Mouse (Mus musculus) MEL (cell line): Measurements from ENCODE around the gene Olfr726. TPM values are rescaled to one million over a fixed set of nuclear protein-coding genes. Genes with fewer than 3 reads are reported as not detected.

ENCODE experiments used
- DNase-seq: peaks from one replicate; pipeline ENCODE4 v3.0.0; 2011; ENCODE audit warnings: low read depth, low spot score
- H3K27ac ChIP-seq: 2 replicates; pipeline ENCODE4 v1.5.1; 2012; ENCODE audit warnings: low read depth, mild to moderate bottlenecking, control low read depth, low read length, moderate library complexity; ENCODE audit not compliant: control insufficient read depth
- H3K27me3 ChIP-seq, 2 experiments: fragments of 150-350 bp in 1 of 2; sonication (generic) in 1 of 2; 2 replicates each; pipeline ENCODE4 v1.6.1; 2012; ENCODE audit warnings: low read length in 2 of 2, mild to moderate bottlenecking in 2 of 2, improper control_type of control experiment in 1 of 2, moderate library complexity in 1 of 2; ENCODE audit not compliant: insufficient read depth in 2 of 2, control insufficient read depth in 1 of 2
- H3K36me3 ChIP-seq, 2 experiments: 2 replicates each; pipeline ENCODE4 v1.6.1; 2012 to 2014; ENCODE audit warnings: low read length in 2 of 2, improper control_type of control experiment in 1 of 2, inconsistent platforms in 1 of 2, mild to moderate bottlenecking in 1 of 2; ENCODE audit not compliant: insufficient read depth in 2 of 2, control insufficient read depth in 1 of 2
- H3K4me1 ChIP-seq, 2 experiments: fragments of 150-350 bp in 1 of 2; sonication (generic) in 1 of 2; 2 replicates each; pipeline ENCODE4 v1.6.1; 2012; ENCODE audit warnings: low read length in 2 of 2, improper control_type of control experiment in 1 of 2, mild to moderate bottlenecking in 1 of 2; ENCODE audit not compliant: insufficient read depth in 2 of 2, control insufficient read depth in 1 of 2
- H3K4me3 ChIP-seq, 2 experiments: fragments of 150-350 bp in 1 of 2; sonication (generic) in 1 of 2; 2 replicates each; pipeline ENCODE4 v1.5.1; 2012; ENCODE audit warnings: low read depth in 2 of 2, low read length in 2 of 2, mild to moderate bottlenecking in 2 of 2, moderate library complexity in 2 of 2, control low read depth in 1 of 2, improper control_type of control experiment in 1 of 2; ENCODE audit not compliant: control insufficient read depth in 1 of 2, insufficient read depth in 1 of 2
- H3K79me2 ChIP-seq: 2 replicates; pipeline ENCODE4 v1.6.1; 2012; ENCODE audit warnings: mild to moderate bottlenecking, low read length, moderate library complexity; ENCODE audit not compliant: control insufficient read depth, poor library complexity, insufficient read depth
- H3K9ac ChIP-seq: 2 replicates; pipeline ENCODE4 v1.6.1; 2012; ENCODE audit warnings: low read depth, mild to moderate bottlenecking, control low read depth, low read length, moderate library complexity; ENCODE audit not compliant: control insufficient read depth, poor library complexity, severe bottlenecking
- H3K9me3 ChIP-seq: fragments of 150-350 bp; sonication (generic); replicated peaks from 2 replicates; pipeline ENCODE4 v1.6.1; 2012; ENCODE audit warnings: mild to moderate bottlenecking, low read length, improper control_type of control experiment, moderate library complexity; ENCODE audit not compliant: insufficient read depth
- BHLHE40 ChIP-seq: IDR thresholded peaks from 2 replicates; pipeline ENCODE4 v1.6.1; 2012; ENCODE audit warnings: low read depth, mild to moderate bottlenecking, inconsistent platforms, low read length, improper control_type of control experiment, borderline replicate concordance
- CHD1 ChIP-seq: IDR thresholded peaks from 2 replicates; pipeline ENCODE4 v1.6.1; 2012; ENCODE audit warnings: low read depth, mild to moderate bottlenecking, inconsistent platforms, low read length, improper control_type of control experiment
- E2F4 ChIP-seq: IDR thresholded peaks from 2 replicates; pipeline ENCODE4 v1.6.1; 2011; ENCODE audit warnings: low read depth, low read length, improper control_type of control experiment, borderline replicate concordance
- ETS1 ChIP-seq: IDR thresholded peaks from 2 replicates; pipeline ENCODE4 v1.6.1; 2012; ENCODE audit warnings: low read depth, mild to moderate bottlenecking, inconsistent platforms, low read length, improper control_type of control experiment, moderate library complexity
- GATA1 ChIP-seq: IDR thresholded peaks from 2 replicates; pipeline ENCODE4 v1.6.1; 2011; ENCODE audit warnings: low read depth, low read length, improper control_type of control experiment
- HCFC1 ChIP-seq: IDR thresholded peaks from 2 replicates; pipeline ENCODE4 v1.6.1; 2012; ENCODE audit warnings: low read depth, mild to moderate bottlenecking, inconsistent platforms, low read length, improper control_type of control experiment, moderate library complexity
- MAFK ChIP-seq: IDR thresholded peaks from 2 replicates; pipeline ENCODE4 v1.6.1; 2011; ENCODE audit warnings: low read depth, mild to moderate bottlenecking, low read length, improper control_type of control experiment, borderline replicate concordance
- MAX ChIP-seq: IDR thresholded peaks from 2 replicates; pipeline ENCODE4 v1.6.1; 2011; ENCODE audit warnings: low read length, improper control_type of control experiment
- MXI1 ChIP-seq: IDR thresholded peaks from 2 replicates; pipeline ENCODE4 v1.6.1; 2011; ENCODE audit warnings: mild to moderate bottlenecking, low read depth, low read length, improper control_type of control experiment
- MYB ChIP-seq: IDR thresholded peaks from 2 replicates; pipeline ENCODE4 v1.6.1; 2011; ENCODE audit warnings: mild to moderate bottlenecking, low read depth, low read length, improper control_type of control experiment
- NRF1 ChIP-seq: IDR thresholded peaks from 2 replicates; pipeline ENCODE4 v1.6.1; 2014; ENCODE audit warnings: low read depth, mild to moderate bottlenecking, inconsistent platforms, low read length, improper control_type of control experiment, moderate library complexity; ENCODE audit not compliant: poor library complexity, insufficient read depth, severe bottlenecking
- POLR2AphosphoS2 ChIP-seq: IDR thresholded peaks from 2 replicates; pipeline ENCODE4 v1.6.1; 2011; ENCODE audit warnings: low read length, improper control_type of control experiment
- POLR2AphosphoS5 ChIP-seq: IDR thresholded peaks from 2 replicates; pipeline ENCODE4 v1.6.1; 2012; ENCODE audit warnings: low read depth, borderline replicate concordance, mild to moderate bottlenecking, inconsistent platforms, low read length, moderate library complexity, mixed read lengths
- RAD21 ChIP-seq: IDR thresholded peaks from 2 replicates; pipeline ENCODE4 v1.6.1; 2011; ENCODE audit warnings: mild to moderate bottlenecking, low read depth, low read length, improper control_type of control experiment
- SMC3 ChIP-seq: IDR thresholded peaks from 2 replicates; pipeline ENCODE4 v1.6.1; 2011; ENCODE audit warnings: low read depth, low read length, improper control_type of control experiment
- TBP ChIP-seq: IDR thresholded peaks from 2 replicates; pipeline ENCODE4 v1.8.0; 2011; ENCODE audit warnings: low read depth, low read length, improper control_type of control experiment
- TCF12 ChIP-seq: IDR thresholded peaks from 2 replicates; pipeline ENCODE4 v1.6.1; 2014; ENCODE audit warnings: low read depth, mild to moderate bottlenecking, inconsistent platforms, low read length, improper control_type of control experiment, moderate library complexity
- ZC3H11A ChIP-seq: IDR thresholded peaks from 2 replicates; pipeline ENCODE4 v1.6.1; 2012; ENCODE audit warnings: low read depth, mild to moderate bottlenecking, inconsistent platforms, low read length, improper control_type of control experiment
- ZMIZ1 ChIP-seq: IDR thresholded peaks from 2 replicates; pipeline ENCODE4 v1.6.1; 2012; ENCODE audit warnings: low read depth, mild to moderate bottlenecking, inconsistent platforms, low read length, improper control_type of control experiment, moderate library complexity
- polyA plus RNA-seq, 2 experiments: library from polyadenylated mRNA; stranded (reverse) in 1 of 2; unstranded in 1 of 2; fragments of >175 nt in 1 of 2; fragments of >200 nt in 1 of 2; gene quantifications; 2 replicates each; pipeline versions ENCODE4 v1.2.1 to v1.2.4; 2012; ENCODE audit warnings: low replicate concordance in 2 of 2, low read depth in 1 of 2; ENCODE audit not compliant: insufficient read length in 2 of 2, insufficient read depth in 1 of 2, missing spikeins in 1 of 2
- total RNA-seq: library from RNA; depleted of rRNA; stranded (reverse); fragments of 300-350 nt; gene quantifications from 2 replicates; pipeline ENCODE4 v1.2.3, GENCODE M21; 2012

Gene Olfr726
- total and polyA plus RNA-seq, 3 experiments: not detected

DNA sequence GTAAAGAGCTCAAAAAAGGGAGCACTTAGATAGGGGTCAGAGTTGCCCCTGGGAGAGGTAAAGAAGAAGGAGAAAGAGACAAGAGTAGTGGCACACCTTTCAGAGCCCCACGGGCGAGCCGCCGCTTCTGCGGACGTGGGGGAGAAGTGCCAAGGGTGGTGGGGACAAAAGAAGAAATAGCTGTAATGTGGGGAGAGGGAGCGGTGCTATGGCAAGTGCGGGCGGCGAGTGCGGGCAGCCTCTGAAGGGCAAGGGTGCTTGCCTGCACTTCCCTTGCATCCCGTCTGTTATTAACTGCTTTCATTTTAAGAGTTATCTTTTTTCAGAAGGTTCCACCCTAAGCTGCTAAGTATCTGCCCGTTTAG lies 29.2 kb downstream of the Olfr726 start:
- Histone ChIP-seq H3K27me3 (no peaks in the 10 kb centered on the region), H3K9ac (no peak overlapping the region)

GRCm38 (mm10) chr14:50061179-50061578 lies 29.6 kb downstream of the Olfr726 start:
- no peak for DNase-seq
- TF ChIP-seq CHD1 (no peak), POLR2AphosphoS5 (no peak), ZC3H11A (no peak), BHLHE40 (no peak), POLR2AphosphoS2 (no peak), TCF12 (no peak), NRF1 (no peak), RAD21 (no peak), MAX (no peak)
- TF ChIP-seq, all 39 proteins: peak for 0
- Histone ChIP-seq H3K79me2 (no peaks in the 10 kb centered on the region), H3K27ac (no peak overlapping the region), H3K4me3 (no peak overlapping the region), H3K36me3 (no peaks in the 10 kb centered on the region), H3K9me3 (no peaks in the 10 kb centered on the region), H3K9ac (no peak overlapping the region), H3K27me3 (no peaks in the 10 kb centered on the region), H3K4me1 (no peaks in the 10 kb centered on the region)

More for the DNA sequence above, 29.2 kb downstream of the Olfr726 start:
- no peak for DNase-seq
- no peaks in the 10 kb centered on the region for H3K36me3 ChIP-seq
- no peak for TF ChIP-seq TBP
- TF ChIP-seq ZC3H11A: no peak
- TF ChIP-seq GATA1: no peak
- TF ChIP-seq E2F4: no peak
- TF ChIP-seq MXI1: no peak
- TF ChIP-seq SMC3: no peak
- TF ChIP-seq MYB: no peak
- no peak for TF ChIP-seq HCFC1
- no peak for TF ChIP-seq MAFK
- no peak for TF ChIP-seq ZMIZ1
- TF ChIP-seq ETS1: no peak
- no peak for TF ChIP-seq RAD21
- TF ChIP-seq NRF1: no peak
- no peak overlapping the region for H3K27ac ChIP-seq
- no peak overlapping the region for H3K4me3 ChIP-seq
- no peaks in the 10 kb centered on the region for H3K9me3 ChIP-seq
- no peaks in the 10 kb centered on the region for H3K79me2 ChIP-seq
- H3K4me1 ChIP-seq: no peaks in the 10 kb centered on the region
